Mouse (Mus musculus) intestine, embryonic 15.5 days (tissue): Measurements from ENCODE around the gene Brd9. TPM values are rescaled to one million over a fixed set of nuclear protein-coding genes. Genes with fewer than 3 reads are reported as not detected.
A peak's percentile ranks its signal among the peaks of the same experiment; 100 is the strongest.

Experiments
- ATAC-seq: fragments of 200-750 bp; cut with Nextera tagmentation; 2 replicates; pipeline ENCODE4 v1.8.0; 2017; ENCODE audit warnings: moderate TSS enrichment, moderate library complexity
- H3K27ac ChIP-seq: fragments of 300-500 bp; sonication (generic); 2 replicates; pipeline ENCODE4 v1.5.1; 2015; ENCODE audit warnings: mild to moderate bottlenecking, inconsistent platforms
- H3K27me3 ChIP-seq: fragments of 300-500 bp; sonication (generic); replicated peaks from 2 replicates; pipeline ENCODE4 v1.6.1; 2015; ENCODE audit warnings: inconsistent platforms
- H3K36me3 ChIP-seq: fragments of 300-500 bp; sonication (generic); 2 replicates; pipeline ENCODE4 v1.6.1; 2015; ENCODE audit warnings: inconsistent platforms
- H3K4me1 ChIP-seq: fragments of 300-500 bp; sonication (generic); replicated peaks from 2 replicates; pipeline ENCODE4 v1.6.1; 2015; ENCODE audit warnings: inconsistent platforms
- H3K4me2 ChIP-seq: fragments of 300-500 bp; sonication (generic); replicated peaks from 2 replicates; pipeline ENCODE4 v1.6.1; 2015; ENCODE audit warnings: mild to moderate bottlenecking, inconsistent platforms
- H3K4me3 ChIP-seq: fragments of 300-500 bp; sonication (generic); replicated peaks from 2 replicates; pipeline ENCODE4 v1.5.1; 2015; ENCODE audit warnings: inconsistent platforms
- H3K9ac ChIP-seq: fragments of 300-500 bp; sonication (generic); 2 replicates; pipeline ENCODE4 v1.6.1; 2015; ENCODE audit warnings: inconsistent platforms
- H3K9me3 ChIP-seq: fragments of 300-500 bp; sonication (generic); 2 replicates; pipeline ENCODE4 v1.6.1; 2016; ENCODE audit warnings: inconsistent platforms
- WGBS: fragments of 180-500 bp; shearing (Covaris S2); methylation state at CpG from one replicate; pipeline ENCODE4 v1.1.7; 2015; 5-methylcytosine and 5-hydroxymethylcytosine counted together
- polyA plus RNA-seq: library from polyadenylated mRNA; unstranded; fragments of >200 nt; fragmentation: Nextera tagmentation; extraction: Ambion mirVana; gene quantifications from 2 replicates; pipeline ENCODE4 v1.2.1, GENCODE M21; 2015

The Brd9 gene
- polyA plus RNA-seq: 34.7 and 37.6 TPM in 2 replicates

DNA sequence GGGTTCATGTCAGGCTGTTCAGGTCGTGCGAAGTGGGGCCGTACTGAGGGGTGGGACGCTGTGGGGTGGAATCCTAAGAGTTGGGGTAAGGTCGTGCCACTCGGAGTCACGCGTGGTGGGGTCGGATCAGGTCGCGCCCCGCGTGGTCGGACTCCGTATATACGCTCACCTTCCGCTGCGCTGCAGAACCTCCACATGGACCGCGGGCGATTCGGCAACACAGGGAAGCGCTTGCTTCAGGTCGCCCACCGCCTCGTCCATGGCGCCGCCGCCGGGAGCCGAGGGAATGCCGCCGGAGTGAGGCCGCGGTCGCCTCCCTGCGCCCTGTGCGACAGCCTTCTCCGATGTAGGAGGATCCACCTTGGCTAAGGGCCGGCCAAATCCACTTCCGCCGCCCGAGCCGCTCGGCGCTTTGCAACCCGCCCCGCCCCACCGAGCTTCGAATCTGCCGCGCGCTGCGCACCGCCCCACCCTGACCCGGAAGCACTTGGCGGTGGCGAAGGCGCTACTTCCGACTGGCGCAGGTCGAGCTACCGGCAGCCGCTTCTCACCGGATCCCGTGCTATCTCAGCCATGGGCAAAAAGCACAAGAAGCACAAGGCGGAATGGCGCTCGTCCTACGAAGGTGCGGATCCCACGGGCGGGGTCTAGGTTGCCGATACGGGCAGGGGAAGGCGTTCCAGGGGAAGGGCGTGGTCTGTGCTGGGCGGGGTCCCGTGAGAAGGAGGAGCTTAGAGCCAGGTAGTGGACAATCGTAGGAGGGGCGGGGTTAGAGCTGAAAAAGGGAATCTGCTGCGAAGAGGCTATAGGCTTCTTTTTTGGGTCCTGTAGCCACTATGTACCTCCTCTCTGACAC is at the start of gene Brd9, which contains the start of gene Trip13:
TSS of gene Brd9 (plus strand) at position 491 of the 856 bp plus-strand sequence.
TSS of gene Trip13 (minus strand) at position 464 of the 856 bp plus-strand sequence.
- WGBS: under 1% methylated on average over 82 of the region's 82 CpGs
- H3K9me3 ChIP-seq: no peaks in the 10 kb centered on the region
- peak within 1 kb of the TSS; percentile 73 for H3K9ac ChIP-seq
- peaks cover 8% of the 10 kb centered on the region for H3K36me3 ChIP-seq
- peak within 1 kb of the TSS; percentile 89 for H3K27ac ChIP-seq
- ATAC-seq: peak; percentile 99
- no peaks in the 10 kb centered on the region for H3K27me3 ChIP-seq
- peak within 1 kb of the TSS; percentile 70 for H3K4me2 ChIP-seq
- H3K4me1 ChIP-seq: peaks cover 10% of the 10 kb centered on the region
- peak within 1 kb of the TSS; percentile 74 for H3K4me3 ChIP-seq

DNA sequence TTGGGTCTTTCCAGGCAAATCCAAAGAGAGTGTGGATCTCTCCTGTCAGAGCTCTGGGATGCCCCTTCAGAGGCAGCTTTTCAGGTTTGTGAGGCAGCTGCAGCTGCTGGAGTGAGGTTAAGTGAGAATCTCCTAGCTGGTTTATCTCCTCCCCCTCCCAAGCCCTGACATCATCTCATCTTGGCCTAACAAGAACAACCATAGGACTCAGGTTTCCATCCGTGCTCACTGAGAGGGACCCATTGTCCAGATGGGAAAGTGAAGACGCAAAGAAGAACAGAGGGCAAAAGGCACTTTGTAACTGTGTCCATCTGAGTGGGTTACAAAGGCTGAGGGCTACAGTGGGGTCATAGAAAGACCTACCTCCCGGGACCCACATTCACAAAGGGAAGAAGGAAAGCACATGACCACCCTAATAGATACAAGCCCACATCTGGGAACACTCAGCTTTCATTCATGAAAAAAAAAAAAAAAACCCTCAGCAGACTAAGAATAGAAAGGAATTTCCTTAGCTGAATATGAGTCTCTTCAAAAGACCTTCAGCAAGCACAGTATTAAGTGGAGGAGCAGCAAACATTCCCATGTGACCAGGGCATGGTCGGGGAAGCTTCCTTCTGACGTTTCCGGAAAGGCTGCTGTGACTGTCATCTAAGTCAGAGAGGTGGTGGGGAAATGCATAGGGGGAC is 45.0 kb upstream of the Brd9 start:
- Histone ChIP-seq H3K4me3 (no peak overlapping the region), H3K27ac (peak overlapping the region; percentile 49), H3K9me3 (no peaks in the 10 kb centered on the region), H3K4me2 (no peak overlapping the region), H3K27me3 (no peaks in the 10 kb centered on the region), H3K36me3 (no peaks in the 10 kb centered on the region), H3K9ac (no peak overlapping the region), H3K4me1 (peaks cover 8% of the 10 kb centered on the region)
- 37% methylated on average over 6 of the region's 6 CpGs for WGBS
- peak; percentile 75 for ATAC-seq

DNA sequence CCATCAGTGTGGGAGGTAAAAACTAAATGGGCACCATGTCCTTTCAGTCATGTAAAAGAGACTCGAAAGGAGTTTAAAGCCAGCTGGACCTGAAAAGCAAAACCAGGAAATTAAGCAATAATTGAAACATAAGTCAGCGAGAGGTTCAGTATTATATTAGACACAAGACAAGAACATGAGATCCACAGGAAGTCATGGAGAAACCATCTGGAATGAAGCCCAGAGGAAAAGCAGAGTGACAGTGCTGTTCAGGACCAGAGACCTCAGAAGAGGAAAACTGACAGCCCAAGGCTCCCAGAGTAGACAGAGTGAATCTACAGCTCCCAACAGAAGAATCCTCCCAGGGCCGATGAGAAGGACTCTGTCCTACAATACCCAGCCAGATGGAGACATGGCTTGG is 40.0 kb upstream of the Brd9 start:
- peaks cover 2% of the 10 kb centered on the region; the same call in 1 of the 2 replicates for H3K4me1 ChIP-seq
- no peak for ATAC-seq
- 61% methylated on average over 3 of the region's 3 CpGs for WGBS

DNA sequence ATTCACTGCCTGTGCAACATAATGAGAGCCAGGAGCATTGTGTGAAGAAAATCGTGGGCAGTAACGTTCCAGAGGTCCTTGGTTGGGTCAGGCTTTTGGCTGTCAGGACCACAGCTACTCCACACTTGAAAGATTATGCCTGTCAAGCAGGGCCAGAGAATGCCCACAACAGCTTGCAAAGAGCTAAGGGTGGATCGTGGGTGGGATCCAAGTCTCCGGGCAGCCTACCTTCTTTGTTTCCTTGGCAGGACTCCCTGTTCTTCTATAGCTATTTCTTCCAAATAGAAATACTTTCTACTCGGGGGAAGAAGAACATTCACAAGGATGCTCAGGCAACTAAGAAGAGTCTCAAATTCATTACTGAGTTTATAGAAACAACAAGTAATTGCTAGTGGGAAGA is 30.5 kb upstream of the Brd9 start:
- 86% methylated on average over 5 of the region's 5 CpGs for WGBS
- Histone ChIP-seq H3K27me3 (no peaks in the 10 kb centered on the region), H3K4me3 (no peak overlapping the region), H3K4me1 (no peaks in the 10 kb centered on the region), H3K9ac (no peak overlapping the region), H3K36me3 (no peaks in the 10 kb centered on the region; the same call in 1 of the 2 replicates), H3K9me3 (no peaks in the 10 kb centered on the region), H3K4me2 (no peak overlapping the region), H3K27ac (no peak overlapping the region)
- ATAC-seq: no peak

More for the DNA sequence above, 40.0 kb upstream of the Brd9 start:
- Histone ChIP-seq H3K9me3 (no peaks in the 10 kb centered on the region), H3K9ac (no peak overlapping the region), H3K4me3 (no peak overlapping the region), H3K36me3 (no peaks in the 10 kb centered on the region), H3K4me2 (no peak overlapping the region), H3K27me3 (no peaks in the 10 kb centered on the region), H3K27ac (no peak overlapping the region)

DNA sequence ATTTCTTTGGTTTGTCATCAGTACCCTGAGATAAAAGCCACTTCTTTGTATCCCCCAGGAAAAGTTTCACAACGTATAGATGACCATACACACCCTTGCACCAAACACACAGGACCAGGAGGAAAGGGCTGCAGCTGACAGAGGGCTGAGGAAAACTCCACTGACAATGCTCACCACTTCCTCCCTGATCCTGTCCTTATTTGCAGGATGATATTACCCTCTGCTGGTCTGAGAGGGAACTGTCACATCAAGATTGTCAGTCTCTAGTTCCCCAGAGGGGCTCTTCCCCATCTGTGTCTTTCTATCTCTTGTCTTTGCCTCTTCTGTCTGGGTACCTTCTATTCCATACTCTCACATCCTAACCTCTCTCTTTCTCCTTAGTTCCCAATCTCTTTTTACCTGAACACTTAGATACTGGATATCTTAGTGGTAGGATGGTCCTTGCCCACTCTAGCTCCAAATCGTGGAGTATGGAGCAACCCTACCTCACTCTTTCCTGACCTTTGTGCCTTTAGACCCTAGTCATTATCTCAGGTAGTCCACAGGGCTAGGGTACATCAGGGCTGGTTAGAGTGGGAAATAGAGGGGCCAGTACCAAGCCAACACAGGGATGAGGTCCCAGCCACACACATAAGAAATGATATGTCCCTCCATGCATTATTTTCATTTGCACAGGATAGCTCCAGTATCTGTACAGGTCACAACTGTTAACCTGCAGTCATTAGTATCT is 29.8 kb upstream of the Brd9 start:
- no peaks in the 10 kb centered on the region for H3K9me3 ChIP-seq
- no peak overlapping the region for H3K4me2 ChIP-seq
- no peaks in the 10 kb centered on the region for H3K4me1 ChIP-seq
- H3K27ac ChIP-seq: no peak overlapping the region
- peak; percentile 51; the same call in 1 of the 2 replicates for ATAC-seq
- no peak overlapping the region for H3K9ac ChIP-seq
- H3K36me3 ChIP-seq: no peaks in the 10 kb centered on the region; the same call in 1 of the 2 replicates
- 57% methylated on average over 2 of the region's 2 CpGs for WGBS
- H3K27me3 ChIP-seq: no peaks in the 10 kb centered on the region
- H3K4me3 ChIP-seq: no peak overlapping the region

DNA sequence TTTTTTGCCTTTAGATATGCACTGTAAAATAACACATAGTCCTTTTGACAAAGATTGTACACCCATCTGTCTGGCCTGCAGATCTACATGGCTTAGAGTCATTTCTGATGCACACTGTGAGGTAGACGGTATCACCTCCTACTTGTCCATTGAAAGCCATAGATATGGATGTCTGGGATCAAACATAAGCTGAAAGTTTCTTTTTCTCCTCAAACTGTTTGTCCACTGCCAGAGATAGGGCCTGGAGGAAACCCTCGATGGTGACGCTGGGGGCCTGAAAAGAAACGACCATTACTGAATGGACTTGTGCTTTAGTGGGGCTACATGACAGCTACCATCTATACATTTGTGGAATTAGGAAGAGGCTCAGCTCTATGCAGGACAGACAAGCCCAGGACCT is 24.5 kb upstream of the Brd9 start:
- Histone ChIP-seq H3K36me3 (peaks cover 11% of the 10 kb centered on the region), H3K4me3 (no peak overlapping the region), H3K4me1 (no peaks in the 10 kb centered on the region), H3K27ac (no peak overlapping the region), H3K9me3 (no peaks in the 10 kb centered on the region), H3K27me3 (no peaks in the 10 kb centered on the region), H3K9ac (no peak overlapping the region), H3K4me2 (no peak overlapping the region)
- no peak for ATAC-seq
- WGBS: 92% methylated on average over 4 of the region's 4 CpGs

DNA sequence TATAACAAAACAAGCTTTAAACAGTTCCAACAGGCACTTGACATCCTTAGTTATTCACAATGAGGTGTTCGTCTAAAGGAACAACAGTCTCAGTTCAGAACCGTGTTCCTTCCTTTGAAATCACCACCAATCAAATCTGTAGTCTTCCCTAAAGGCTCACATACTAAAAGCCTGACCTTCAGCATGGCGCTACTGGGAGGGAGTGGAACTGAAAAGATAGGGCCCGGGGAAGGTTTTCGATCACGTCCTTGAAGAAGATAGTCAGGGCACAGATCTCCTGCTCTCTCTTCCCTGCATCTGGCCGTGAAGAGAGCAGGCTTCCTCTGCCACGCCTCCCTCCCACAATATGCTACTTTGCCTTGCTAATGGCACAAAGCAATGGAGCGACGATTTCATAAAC is 5.4 kb upstream of the Brd9 start:
- no peak for ATAC-seq
- Histone ChIP-seq H3K9me3 (no peaks in the 10 kb centered on the region), H3K27me3 (no peaks in the 10 kb centered on the region), H3K27ac (no peak overlapping the region), H3K36me3 (peaks cover 12% of the 10 kb centered on the region), H3K4me1 (0 out of 2 replicates have a peak, but pooled peaks cover 1% of the 10 kb centered on the region), H3K9ac (no peak overlapping the region), H3K4me3 (no peak overlapping the region), H3K4me2 (no peak overlapping the region)
- 92% methylated on average over 10 of the region's 10 CpGs for WGBS

DNA sequence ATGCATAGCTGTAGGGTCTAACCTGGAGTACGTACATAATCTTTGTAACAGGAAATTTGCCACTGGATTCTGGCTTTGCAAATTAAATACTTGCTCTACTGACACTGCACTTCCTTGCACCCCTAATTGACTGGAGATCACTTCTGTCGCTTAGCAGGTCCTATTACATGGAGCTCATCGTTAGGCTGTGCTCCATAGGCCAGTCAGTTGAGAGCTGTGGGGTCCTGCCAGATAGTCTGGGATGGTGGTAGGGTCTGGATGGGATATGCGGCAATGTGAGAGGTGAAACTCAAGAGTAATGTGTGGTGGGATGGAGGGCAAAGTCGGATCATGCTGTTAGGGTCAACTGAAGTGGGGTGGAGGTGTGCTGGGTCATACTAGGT is 682 bp upstream of the Brd9 start:
- H3K27ac ChIP-seq: no peak overlapping the region

DNA sequence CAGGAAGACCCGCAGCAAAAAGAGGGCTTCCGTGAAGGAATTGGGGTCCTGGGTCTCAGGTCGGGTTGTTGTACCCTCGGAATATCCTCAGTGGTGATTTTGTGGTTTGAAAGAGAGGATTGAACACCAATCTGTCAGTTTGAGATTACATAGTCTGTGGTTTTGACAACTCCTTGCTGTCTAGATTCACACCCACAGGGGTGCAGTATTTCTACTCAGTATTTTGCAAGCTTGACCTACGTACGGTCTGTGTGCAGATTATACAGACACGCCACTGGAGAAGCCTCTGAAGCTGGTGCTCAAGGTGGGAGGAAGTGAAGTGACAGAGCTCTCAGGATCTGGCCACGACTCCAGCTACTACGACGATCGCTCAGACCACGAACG is 558 bp downstream of the Brd9 start:
- Histone ChIP-seq H3K4me2 (peak overlapping the region; percentile 70), H3K4me1 (peaks cover 10% of the 10 kb centered on the region), H3K27ac (peak overlapping the region; percentile 89), H3K9me3 (no peaks in the 10 kb centered on the region), H3K36me3 (peaks cover 13% of the 10 kb centered on the region), H3K9ac (peak overlapping the region; percentile 73), H3K4me3 (peak overlapping the region; percentile 74), H3K27me3 (no peaks in the 10 kb centered on the region)
- WGBS: 31% methylated on average over 13 of the region's 13 CpGs
- ATAC-seq: peak; percentile 23

More for the DNA sequence above, 682 bp upstream of the Brd9 start:
- 15% methylated on average over 5 of the region's 5 CpGs for WGBS
- Histone ChIP-seq H3K4me3 (peak overlapping the region; percentile 74), H3K27me3 (no peaks in the 10 kb centered on the region), H3K36me3 (peaks cover 1% of the 10 kb centered on the region), H3K9ac (peak overlapping the region; percentile 73), H3K4me2 (peak overlapping the region; percentile 70), H3K4me1 (peaks cover 10% of the 10 kb centered on the region), H3K9me3 (no peaks in the 10 kb centered on the region)
- ATAC-seq: peak; percentile 32

DNA sequence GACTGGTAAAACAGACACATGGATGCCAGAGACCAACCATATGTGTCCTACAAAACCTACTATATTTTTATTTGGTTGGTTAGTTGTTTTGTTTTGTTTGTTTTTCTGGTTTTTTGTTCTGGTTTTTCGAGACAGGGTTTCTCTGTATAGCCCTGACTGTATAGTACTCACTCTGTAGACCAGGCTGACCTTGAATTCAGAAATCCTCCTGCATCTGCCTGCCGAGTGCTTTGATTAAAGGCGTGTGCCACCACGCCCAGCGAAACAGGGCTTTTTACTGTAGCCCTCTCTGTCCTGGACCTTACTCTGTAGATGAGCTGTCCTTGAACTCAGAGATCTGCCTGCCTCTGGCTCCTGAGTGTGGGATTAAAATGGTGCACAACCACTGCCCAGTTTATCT is 1.5 kb downstream of the Brd9 start:
- Histone ChIP-seq H3K9ac (no peak overlapping the region), H3K4me3 (no peak overlapping the region), H3K36me3 (peaks cover 20% of the 10 kb centered on the region), H3K4me1 (peaks cover 10% of the 10 kb centered on the region), H3K27ac (no peak overlapping the region), H3K4me2 (no peak overlapping the region), H3K9me3 (no peaks in the 10 kb centered on the region), H3K27me3 (no peaks in the 10 kb centered on the region)
- WGBS: 93% methylated on average over 5 of the region's 5 CpGs
- no peak for ATAC-seq

DNA sequence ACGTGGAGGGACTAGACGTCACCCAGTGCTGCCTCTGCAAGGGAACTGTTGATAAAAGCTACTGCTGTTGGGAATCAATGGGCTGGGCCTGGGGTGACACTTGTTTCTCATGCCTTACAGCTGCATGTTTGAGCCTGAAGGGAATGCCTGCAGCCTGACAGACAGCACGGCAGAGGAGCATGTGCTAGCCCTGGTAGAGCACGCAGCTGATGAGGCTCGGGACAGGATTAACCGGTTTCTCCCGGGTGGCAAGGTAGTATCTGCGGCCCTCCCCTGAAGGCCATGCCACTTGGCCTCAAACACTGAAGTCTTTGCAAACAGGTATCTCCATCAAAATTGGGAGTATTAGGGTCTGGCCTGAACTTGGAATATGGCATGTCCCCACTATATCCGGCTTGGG is 7.0 kb downstream of the Brd9 start:
- Histone ChIP-seq H3K27ac (no peak overlapping the region), H3K9ac (no peak overlapping the region), H3K4me2 (no peak overlapping the region), H3K4me3 (no peak overlapping the region), H3K4me1 (no peaks in the 10 kb centered on the region), H3K36me3 (peaks cover 40% of the 10 kb centered on the region), H3K9me3 (no peaks in the 10 kb centered on the region), H3K27me3 (no peaks in the 10 kb centered on the region)
- ATAC-seq: no peak
- WGBS: 86% methylated on average over 9 of the region's 9 CpGs

DNA sequence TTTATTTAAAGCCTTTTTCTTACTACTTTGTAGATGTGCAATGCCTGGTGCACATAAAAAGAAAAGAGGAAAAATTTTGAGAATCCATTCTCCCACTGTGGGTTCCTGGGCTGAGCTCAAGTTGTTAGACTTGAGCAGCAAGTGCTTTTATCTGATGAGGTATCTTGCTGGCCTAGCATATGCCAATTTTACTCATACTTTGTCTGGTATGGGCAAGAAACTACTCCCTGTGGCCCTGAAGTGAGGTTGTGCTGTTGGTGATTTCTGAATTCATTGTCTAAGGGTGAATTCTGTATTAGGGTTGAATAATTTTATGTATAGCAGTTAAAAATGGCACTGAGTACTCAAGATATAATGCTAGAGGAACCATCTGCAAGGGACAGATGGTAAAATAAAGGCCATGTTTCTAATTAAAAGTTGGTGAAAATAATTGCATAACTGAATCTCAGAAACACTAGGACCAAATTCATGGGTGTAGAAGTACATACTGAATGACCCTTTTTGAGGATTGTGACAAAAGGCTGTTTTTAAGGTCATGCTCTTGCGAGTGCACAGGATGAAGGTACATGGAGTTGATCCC is 16.0 kb downstream of the Brd9 start:
- ATAC-seq: no peak
- no peaks in the 10 kb centered on the region for H3K4me1 ChIP-seq
- no peaks in the 10 kb centered on the region for H3K27me3 ChIP-seq
- H3K4me2 ChIP-seq: no peak overlapping the region
- H3K36me3 ChIP-seq: 0 out of 2 replicates have a peak, but pooled peaks cover 4% of the 10 kb centered on the region
- H3K27ac ChIP-seq: no peak overlapping the region
- H3K9me3 ChIP-seq: no peaks in the 10 kb centered on the region
- H3K4me3 ChIP-seq: no peak overlapping the region
- WGBS: 100% methylated on average over 1 of the region's 1 CpGs
- H3K9ac ChIP-seq: no peak overlapping the region
